Mouse (Mus musculus) layer of hippocampus, postnatal 10 days (tissue): Measurements from ENCODE around the gene 1700061G19Rik. TPM values are rescaled to one million over a fixed set of nuclear protein-coding genes. Genes with fewer than 3 reads are reported as not detected.
A peak's percentile ranks its signal among the peaks of the same experiment; 100 is the strongest.
"Not testable (repeated sequence)": the region's sequence is repeated elsewhere in the genome, so short reads cannot be mapped to it uniquely, and the experiment has no call there.

Experiments
- DNase-seq, 2 experiments: peaks; one replicate each; pipeline ENCODE4 v3.0.0; 2021; ENCODE audit warnings: low spot score in 2 of 2
- total RNA-seq, 2 experiments: library from RNA; stranded (reverse); gene quantifications; 2 replicates each; pipeline ENCODE4 v1.2.3; 2021

The 1700061G19Rik gene
- total RNA-seq, 2 experiments from 2014 or later: 0.11 to 0.39 TPM

- DNase-seq: no peak
These were observed 4.9 kb upstream of the 1700061G19Rik start for GRCm38 (mm10) chr17:56870287-56870953.

- no peak for DNase-seq
These were observed 3.5 kb upstream of the 1700061G19Rik start for GRCm38 (mm10) chr17:56871767-56872166.

- DNase-seq: no peak
These were observed 2.8 kb upstream of the 1700061G19Rik start for GRCm38 (mm10) chr17:56872512-56872911.

GRCm38 (mm10) chr17:56874237-56874636 lies 1.0 kb upstream of the 1700061G19Rik start, which contains the start of gene Acsbg2:
Gene Acsbg2 (minus strand): TSS chr17:56874447.
- DNase-seq: no peak

GRCm38 (mm10) chr17:56876465-56876864 lies 1.2 kb downstream of the 1700061G19Rik start:
- DNase-seq: no peak

GRCm38 (mm10) chr17:56876981-56877380 lies 1.7 kb downstream of the 1700061G19Rik start:
- no peak for DNase-seq

GRCm38 (mm10) chr17:56877426-56877825 lies 2.1 kb downstream of the 1700061G19Rik start:
- no peak for DNase-seq

- no peak for DNase-seq
These were observed 8.3 kb downstream of the 1700061G19Rik start for GRCm38 (mm10) chr17:56883612-56884011.

- no peak for DNase-seq
These were observed 9.1 kb downstream of the 1700061G19Rik start for GRCm38 (mm10) chr17:56884331-56884730.

GRCm38 (mm10) chr17:56884809-56885208 lies 9.5 kb downstream of the 1700061G19Rik start:
- DNase-seq: no peak

- DNase-seq: no peak
These were observed 12.8 kb downstream of the 1700061G19Rik start for GRCm38 (mm10) chr17:56888050-56888449.

- DNase-seq: no peak
These were observed 14.7 kb downstream of the 1700061G19Rik start for GRCm38 (mm10) chr17:56890018-56890417.

- DNase-seq: no peak
These were observed 20.2 kb downstream of the 1700061G19Rik start for GRCm38 (mm10) chr17:56895368-56895918.

GRCm38 (mm10) chr17:56896513-56897129 lies 21.3 kb downstream of the 1700061G19Rik start:
- DNase-seq: peak in 1 of 2 experiments; percentile 46

- peak; percentile 87 to 89 for DNase-seq
These were observed 22.4 kb downstream of the 1700061G19Rik start for GRCm38 (mm10) chr17:56897630-56898195.

- DNase-seq: no peak
These were observed 27.4 kb downstream of the 1700061G19Rik start for GRCm38 (mm10) chr17:56902698-56903097.

GRCm38 (mm10) chr17:56906166-56906565 lies 30.9 kb downstream of the 1700061G19Rik start:
- no peak for DNase-seq

- no peak for DNase-seq
These were observed 31.8 kb downstream of the 1700061G19Rik start for GRCm38 (mm10) chr17:56907096-56907495.

- no peak for DNase-seq
These were observed 32.6 kb downstream of the 1700061G19Rik start for GRCm38 (mm10) chr17:56907887-56908286.

GRCm38 (mm10) chr17:56909764-56910163 lies 34.5 kb downstream of the 1700061G19Rik start:
- not testable (repeated sequence) for DNase-seq

GRCm38 (mm10) chr17:56913023-56913422 lies 37.7 kb downstream of the 1700061G19Rik start:
- DNase-seq: no peak

- no peak for DNase-seq
These were observed 38.2 kb downstream of the 1700061G19Rik start for GRCm38 (mm10) chr17:56913444-56913843.
